Mouse (Mus musculus) T-cell, adult 2 months (primary cell): Measurements from ENCODE around the gene Casp9.

Experiments used
- DNase-seq: peaks from one replicate; pipeline ENCODE4 v3.0.0; 2022; ENCODE audit warnings: low spot score

Casp9 gene

DNA sequence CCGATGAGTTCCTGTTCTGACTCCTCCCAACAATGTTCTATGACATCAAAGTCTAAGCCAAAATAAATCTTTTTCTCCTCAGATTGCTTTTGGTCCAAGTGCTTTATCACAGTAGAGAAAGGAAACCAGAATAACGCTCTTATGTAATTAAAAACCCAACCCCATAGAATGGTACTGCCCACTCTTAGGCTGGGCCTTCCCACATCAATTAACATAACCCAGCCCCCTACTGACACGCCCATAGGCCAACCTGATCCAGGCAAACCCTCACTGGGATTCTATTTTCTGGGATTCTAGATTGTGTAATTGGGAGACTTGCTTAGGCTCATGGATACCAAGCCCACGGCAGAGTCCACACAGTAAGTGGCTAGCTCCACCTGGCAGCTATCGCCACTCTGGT lies 71.6 kb downstream of the Casp9 start:
- DNase-seq: no peak
